Mouse (Mus musculus): ENCODE results near the gene Hspa4l. TPM values are rescaled to one million over a fixed set of nuclear protein-coding genes. Genes with fewer than 3 reads are reported as not detected.

Gene Hspa4l
- 22.5 and 26.6 TPM in 2 replicates for polyA plus RNA-seq (2015; fragmentation: Nextera tagmentation; extraction: Ambion mirVana)

GRCm38 (mm10) chr3:40744024-40744835 is at the start of gene Hspa4l:
TSS of gene Hspa4l (plus strand) at chr3:40744495.
- no peak for ATAC-seq

GRCm38 (mm10) chr3:40695162-40695561 is 49.1 kb upstream of the Hspa4l start:
- WGBS, result 95% methylated on average over 2 of the region's 2 CpGs
- Histone ChIP-seq H3K4me2 (replicated peaks; ENCODE audit: low read depth, low read length) (no peak overlapping the region), H3K27ac (ENCODE audit: low read length) (no peak overlapping the region), H3K36me3 (ENCODE audit: insufficient read depth, low read length) (no peaks in the 10 kb centered on the region), H3K4me3 (ENCODE audit: low read depth, low read length) (no peak overlapping the region), H3K4me1 (ENCODE audit: insufficient read depth, low read depth, low read length) (no peaks in the 10 kb centered on the region), H3K27me3 (replicated peaks; ENCODE audit: insufficient read depth, low read length) (no peaks in the 10 kb centered on the region), H3K9me3 (ENCODE audit: low read length) (no peaks in the 10 kb centered on the region), H3K9ac (replicated peaks; ENCODE audit: low read depth) (no peak overlapping the region)
- TF ChIP-seq EP300 (IDR thresholded peaks at IDR 0.05) (no peak), CTCF (IDR thresholded peaks at IDR 0.05) (no peak)
- DNase-seq (ENCODE audit: low spot score) (peak; percentile 6), ATAC-seq (no peak)

More at GRCm38 (mm10) chr3:40744024-40744835, at the start of gene Hspa4l:
- Histone ChIP-seq H3K36me3 (ENCODE audit: insufficient read depth, low read length) (no peaks in the 10 kb centered on the region), H3K27ac (ENCODE audit: low read length) (peak within 1 kb of the TSS; percentile 70), H3K4me1 (ENCODE audit: insufficient read depth, low read depth, low read length) (no peaks in the 10 kb centered on the region), H3K4me2 (replicated peaks; ENCODE audit: low read depth, low read length) (peak within 1 kb of the TSS; percentile 96), H3K9ac (replicated peaks; ENCODE audit: low read depth) (peak within 1 kb of the TSS; percentile 35), H3K4me3 (ENCODE audit: low read depth, low read length) (peak within 1 kb of the TSS; percentile 71), H3K27me3 (replicated peaks; ENCODE audit: insufficient read depth, low read length) (no peaks in the 10 kb centered on the region), H3K9me3 (ENCODE audit: low read length) (no peaks in the 10 kb centered on the region)
- peak; percentile 52 for DNase-seq (ENCODE audit: low spot score)
- WGBS, result 20% methylated on average over 16 of the region's 16 CpGs
- TF ChIP-seq CTCF (IDR thresholded peaks at IDR 0.05), result no peak
- no peak for TF ChIP-seq EP300 (IDR thresholded peaks at IDR 0.05)

GRCm38 (mm10) chr3:40698834-40699233 is 45.5 kb upstream of the Hspa4l start:
- ATAC-seq (peak; percentile 33), DNase-seq (ENCODE audit: low spot score) (peak; percentile 5)
- Histone ChIP-seq H3K27me3 (replicated peaks; ENCODE audit: insufficient read depth, low read length) (no peaks in the 10 kb centered on the region), H3K27ac (ENCODE audit: low read length) (no peak overlapping the region), H3K4me2 (replicated peaks; ENCODE audit: low read depth, low read length) (no peak overlapping the region), H3K4me1 (ENCODE audit: insufficient read depth, low read depth, low read length) (no peaks in the 10 kb centered on the region), H3K9me3 (ENCODE audit: low read length) (no peaks in the 10 kb centered on the region), H3K9ac (replicated peaks; ENCODE audit: low read depth) (no peak overlapping the region), H3K4me3 (ENCODE audit: low read depth, low read length) (no peak overlapping the region), H3K36me3 (ENCODE audit: insufficient read depth, low read length) (no peaks in the 10 kb centered on the region)
- TF ChIP-seq EP300 (IDR thresholded peaks at IDR 0.05), result no peak
- TF ChIP-seq CTCF (IDR thresholded peaks at IDR 0.05), result no peak
- WGBS, result 45% methylated on average over 3 of the region's 3 CpGs

GRCm38 (mm10) chr3:40704816-40705430 is 39.4 kb upstream of the Hspa4l start:
- ATAC-seq (peak; percentile 79), DNase-seq (ENCODE audit: low spot score) (peak; percentile 58)
- Histone ChIP-seq H3K27me3 (replicated peaks; ENCODE audit: insufficient read depth, low read length) (no peaks in the 10 kb centered on the region), H3K36me3 (ENCODE audit: insufficient read depth, low read length) (no peaks in the 10 kb centered on the region), H3K4me1 (ENCODE audit: insufficient read depth, low read depth, low read length) (no peaks in the 10 kb centered on the region), H3K4me2 (replicated peaks; ENCODE audit: low read depth, low read length) (no peak overlapping the region), H3K9ac (replicated peaks; ENCODE audit: low read depth) (no peak overlapping the region), H3K27ac (ENCODE audit: low read length) (peak overlapping the region; percentile 43; the same call in 1 of the 2 replicates), H3K4me3 (ENCODE audit: low read depth, low read length) (no peak overlapping the region), H3K9me3 (ENCODE audit: low read length) (no peaks in the 10 kb centered on the region)
- WGBS, result 28% methylated on average over 5 of the region's 5 CpGs
- TF ChIP-seq EP300 (IDR thresholded peaks at IDR 0.05), result no peak
- TF ChIP-seq CTCF (IDR thresholded peaks at IDR 0.05), result no peak

- Histone ChIP-seq H3K9me3 (ENCODE audit: low read length) (no peaks in the 10 kb centered on the region), H3K27ac (ENCODE audit: low read length) (no peak within 1 kb of the TSS), H3K4me2 (replicated peaks; ENCODE audit: low read depth, low read length) (no peak within 1 kb of the TSS), H3K9ac (replicated peaks; ENCODE audit: low read depth) (no peak within 1 kb of the TSS), H3K4me3 (ENCODE audit: low read depth, low read length) (no peak within 1 kb of the TSS), H3K27me3 (replicated peaks; ENCODE audit: insufficient read depth, low read length) (no peaks in the 10 kb centered on the region), H3K36me3 (ENCODE audit: insufficient read depth, low read length) (no peaks in the 10 kb centered on the region), H3K4me1 (ENCODE audit: insufficient read depth, low read depth, low read length) (no peaks in the 10 kb centered on the region)
- WGBS, result 90% methylated on average over 30 of the region's 30 CpGs
- TF ChIP-seq CTCF (IDR thresholded peaks at IDR 0.05) (no peak), EP300 (IDR thresholded peaks at IDR 0.05) (no peak)
- DNase-seq (ENCODE audit: low spot score), result no peak
- ATAC-seq, result no peak
These were observed 35.6 kb upstream of the Hspa4l start, which contains the start of gene Slc25a31 for GRCm38 (mm10) chr3:40708655-40709054. TSS of gene Slc25a31 (plus strand) at chr3:40708855.

- no peak for DNase-seq (ENCODE audit: low spot score)
- TF ChIP-seq EP300 (IDR thresholded peaks at IDR 0.05) (no peak), CTCF (IDR thresholded peaks at IDR 0.05) (no peak)
These were observed 28.2 kb upstream of the Hspa4l start for GRCm38 (mm10) chr3:40716056-40716455.

More at GRCm38 (mm10) chr3:40716056-40716455, 28.2 kb upstream of the Hspa4l start:
- H3K4me1 ChIP-seq (ENCODE audit: insufficient read depth, low read depth, low read length), result no peaks in the 10 kb centered on the region
- H3K36me3 ChIP-seq (ENCODE audit: insufficient read depth, low read length), result no peaks in the 10 kb centered on the region
- no peak overlapping the region for H3K9ac ChIP-seq (replicated peaks; ENCODE audit: low read depth)
- ATAC-seq, result no peak
- no peak overlapping the region for H3K27ac ChIP-seq (ENCODE audit: low read length)
- H3K27me3 ChIP-seq (replicated peaks; ENCODE audit: insufficient read depth, low read length), result no peaks in the 10 kb centered on the region
- 22% methylated on average over 1 of the region's 1 CpGs for WGBS
- no peak overlapping the region for H3K4me3 ChIP-seq (ENCODE audit: low read depth, low read length)
- H3K4me2 ChIP-seq (replicated peaks; ENCODE audit: low read depth, low read length), result no peak overlapping the region
- no peaks in the 10 kb centered on the region for H3K9me3 ChIP-seq (ENCODE audit: low read length)

All from lung, postnatal 0 days (tissue).